Mouse (Mus musculus) right cerebral cortex, adult 2 months (tissue): ENCODE measurements around the gene Kif6.

ENCODE experiments used
- DNase-seq, 2 experiments: peaks; one replicate each; pipeline ENCODE4 v3.0.0; 2021 to 2022; ENCODE audit warnings: low spot score in 2 of 2

The Kif6 gene

GRCm38 (mm10) chr17:49788187-49788974 is 173.4 kb downstream of the Kif6 start:
- no peak for DNase-seq

GRCm38 (mm10) chr17:49791546-49791945 is 176.6 kb downstream of the Kif6 start:
- DNase-seq, result no peak

- DNase-seq, result no peak
These were observed 177.3 kb downstream of the Kif6 start for GRCm38 (mm10) chr17:49792217-49792743.

- no peak for DNase-seq
These were observed 178.0 kb downstream of the Kif6 start for GRCm38 (mm10) chr17:49792946-49793345.

GRCm38 (mm10) chr17:49793965-49794364 is 179.0 kb downstream of the Kif6 start:
- DNase-seq, result no peak

GRCm38 (mm10) chr17:49795241-49795640 is 180.3 kb downstream of the Kif6 start:
- DNase-seq, result no peak

- no peak for DNase-seq
These were observed 181.2 kb downstream of the Kif6 start for GRCm38 (mm10) chr17:49796116-49796515.

GRCm38 (mm10) chr17:49799168-49799567 is 184.2 kb downstream of the Kif6 start:
- DNase-seq, result no peak

- no peak for DNase-seq
These were observed 185.2 kb downstream of the Kif6 start for GRCm38 (mm10) chr17:49800157-49800556.

- DNase-seq, result no peak
These were observed 192.5 kb downstream of the Kif6 start for GRCm38 (mm10) chr17:49807461-49807860.

GRCm38 (mm10) chr17:49808712-49809343 is 193.9 kb downstream of the Kif6 start:
- no peak for DNase-seq

- DNase-seq, result no peak
These were observed 199.1 kb downstream of the Kif6 start for GRCm38 (mm10) chr17:49813893-49814640.

GRCm38 (mm10) chr17:49816067-49816565 is 201.2 kb downstream of the Kif6 start:
- no peak for DNase-seq

GRCm38 (mm10) chr17:49816703-49817102 is 201.8 kb downstream of the Kif6 start:
- DNase-seq, result no peak

GRCm38 (mm10) chr17:49820203-49820602 is 205.3 kb downstream of the Kif6 start:
- DNase-seq, result peak; percentile 60 to 75

- DNase-seq, result no peak
These were observed 209.4 kb downstream of the Kif6 start for GRCm38 (mm10) chr17:49824142-49824840.

- DNase-seq, result no peak
These were observed 210.0 kb downstream of the Kif6 start for GRCm38 (mm10) chr17:49824841-49825450.

GRCm38 (mm10) chr17:49825831-49826230 is 210.9 kb downstream of the Kif6 start:
- peak in 1 of 2 experiments; percentile 13 for DNase-seq

GRCm38 (mm10) chr17:49831745-49832144 is 216.8 kb downstream of the Kif6 start:
- DNase-seq, result no peak

GRCm38 (mm10) chr17:49834044-49834545 is 219.2 kb downstream of the Kif6 start:
- no peak for DNase-seq

GRCm38 (mm10) chr17:49837417-49837816 is 222.5 kb downstream of the Kif6 start:
- no peak for DNase-seq
